Mouse (Mus musculus) E14TG2a.4 (cell line): ENCODE results near the gene Nbdy.

Experiments used
- CTCF ChIP-seq: conservative IDR thresholded peaks from 2 replicates; pipeline ENCODE4 v1.5.1; 2014; ENCODE audit warnings: low read length
- NANOG ChIP-seq: IDR thresholded peaks from 2 replicates; pipeline ENCODE4 v1.6.1; 2014; ENCODE audit warnings: borderline replicate concordance, low read length, mixed read lengths

- TF ChIP-seq CTCF (no peak), NANOG (no peak)
Observed at GRCm38 (mm10) chrX:153742493-153742892, 19.1 kb downstream of the Nbdy start.
